Mouse (Mus musculus): ENCODE measurements around the gene 4930447C04Rik.

Gene 4930447C04Rik

DNA sequence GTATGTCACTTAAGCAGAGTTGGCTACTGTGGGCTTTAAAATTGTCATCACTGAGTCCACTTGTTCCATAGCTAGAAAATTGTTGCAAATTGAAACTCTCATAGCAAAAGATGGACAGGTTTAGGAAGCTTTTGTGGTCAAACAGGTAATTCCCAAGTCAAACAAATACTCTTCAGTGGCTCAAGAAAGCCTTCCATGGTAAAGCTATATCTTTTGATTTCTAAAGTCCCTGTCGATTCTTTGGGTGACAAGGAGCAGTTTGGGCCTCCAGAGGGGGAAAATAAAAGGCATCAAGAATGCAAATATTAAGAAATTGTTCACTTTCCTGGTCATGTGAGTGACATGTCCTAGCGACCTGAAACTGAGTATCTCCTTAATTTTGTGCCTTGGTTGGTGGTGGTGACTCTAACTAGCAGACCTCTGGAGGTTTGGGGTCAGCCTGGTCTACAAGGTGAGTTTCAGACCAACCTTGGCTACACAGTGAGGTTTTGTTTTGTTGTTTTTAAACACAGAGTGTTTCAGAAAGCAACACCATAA, 3.1 kb upstream of the 4930447C04Rik start:
- DNase-seq (ENCODE audit: low spot score in 2 of 2) = no peak

DNA sequence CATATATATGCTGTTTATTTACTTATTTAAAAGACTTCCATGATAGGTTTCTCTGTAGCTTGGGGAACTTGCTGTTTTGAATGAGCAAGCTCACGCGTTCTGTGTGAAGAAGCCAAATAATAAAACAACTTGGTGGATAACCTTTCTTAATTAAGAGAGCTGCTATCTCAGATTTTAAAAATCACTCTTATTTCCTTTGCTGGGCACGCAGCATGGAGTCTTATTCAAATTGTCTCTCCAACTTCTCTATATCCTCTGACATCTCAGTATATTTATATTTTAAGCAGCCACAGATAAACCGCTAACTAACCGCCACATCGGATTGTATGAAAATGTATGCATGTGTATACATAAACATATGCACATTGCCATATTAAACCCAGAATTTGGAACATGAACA, 1.6 kb upstream of the 4930447C04Rik start:
- DNase-seq (ENCODE audit: low spot score in 2 of 2) = no peak

DNA sequence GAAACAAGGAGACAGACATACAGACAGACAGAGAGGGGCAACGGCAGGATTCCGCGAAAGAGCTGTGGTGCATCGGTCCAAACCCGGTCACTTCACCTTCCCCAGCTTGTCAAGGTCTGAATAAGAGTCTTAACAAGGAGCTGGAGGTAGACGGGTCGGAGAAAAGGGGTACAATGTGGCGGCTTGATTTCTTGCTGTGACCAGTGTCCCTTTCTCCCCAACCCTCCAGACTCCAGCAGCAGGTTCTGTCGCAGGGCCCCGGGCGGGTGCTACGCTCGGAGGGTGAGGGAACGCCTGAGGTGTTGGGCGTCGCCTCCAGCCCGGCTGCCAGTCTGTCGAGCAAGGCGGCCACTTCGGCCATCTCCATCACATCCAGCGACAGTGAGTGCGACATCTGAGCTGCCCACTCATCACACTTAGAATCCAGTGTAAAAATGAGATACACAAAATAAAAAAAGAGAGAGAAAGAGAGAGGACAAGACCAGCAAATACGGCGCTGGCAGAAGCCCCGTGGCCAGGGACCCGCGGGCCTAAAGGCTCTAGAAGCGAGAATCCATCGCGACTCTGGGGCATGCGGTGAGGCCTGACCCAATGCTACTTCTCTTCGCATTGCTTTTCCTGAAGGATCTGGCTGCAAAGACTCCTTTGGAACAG, 951 bp upstream of the 4930447C04Rik start:
- DNase-seq (ENCODE audit: low spot score in 2 of 2) = no peak

DNA sequence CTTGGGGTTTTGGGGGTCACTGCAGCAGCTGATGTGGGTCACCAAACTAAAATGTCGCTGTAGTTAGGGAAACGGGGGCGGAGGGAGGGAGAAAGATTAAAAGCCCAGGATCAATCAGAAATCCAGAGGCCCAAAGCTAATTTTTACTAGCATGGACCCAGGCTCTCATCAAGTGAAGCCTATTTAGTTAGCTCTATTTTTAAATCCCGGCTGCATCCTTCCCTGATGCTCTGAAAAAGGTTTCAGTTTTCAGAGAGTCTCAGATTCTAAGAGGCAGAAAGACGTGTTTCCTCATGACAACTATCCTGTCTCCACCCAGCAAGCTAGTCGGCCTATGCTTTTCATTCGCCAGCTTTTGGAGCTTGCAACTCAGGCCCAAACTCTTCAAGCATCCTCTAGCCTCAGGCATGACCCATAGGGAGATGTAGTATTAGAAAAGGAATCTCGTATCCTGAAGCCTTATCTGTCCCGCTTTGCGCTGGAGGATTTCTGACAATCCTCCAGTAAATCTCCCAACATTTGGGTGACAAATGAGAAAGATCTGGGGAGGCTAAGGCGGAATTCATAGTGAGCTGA, 336 bp upstream of the 4930447C04Rik start:
- no peak for DNase-seq (ENCODE audit: low spot score in 2 of 2)

DNA sequence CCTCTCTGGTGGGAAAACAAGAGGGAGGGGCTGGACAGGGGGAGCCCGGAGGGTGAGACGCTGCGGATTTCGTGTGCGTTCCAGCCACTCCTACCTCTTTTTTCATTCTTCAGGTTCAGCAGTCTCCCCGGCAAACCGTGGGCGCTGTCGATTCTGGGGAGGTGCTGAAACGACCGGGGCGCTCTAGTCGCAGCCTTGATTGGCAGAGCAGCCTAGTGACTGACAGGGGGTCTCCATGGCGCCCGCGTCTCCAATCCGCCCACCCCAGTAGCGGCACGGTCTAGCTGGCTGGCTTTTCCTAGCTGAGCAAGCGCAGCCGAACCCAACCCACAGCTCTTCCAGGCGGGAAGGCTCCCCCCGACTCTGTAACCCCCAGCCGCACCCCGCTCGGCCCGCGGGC, 958 bp downstream of the 4930447C04Rik start, which contains the start of gene Six6:
Six6 (plus strand) TSS at position 277 of the 400 bp plus-strand sequence.
- DNase-seq (ENCODE audit: low spot score in 2 of 2) = no peak

DNA sequence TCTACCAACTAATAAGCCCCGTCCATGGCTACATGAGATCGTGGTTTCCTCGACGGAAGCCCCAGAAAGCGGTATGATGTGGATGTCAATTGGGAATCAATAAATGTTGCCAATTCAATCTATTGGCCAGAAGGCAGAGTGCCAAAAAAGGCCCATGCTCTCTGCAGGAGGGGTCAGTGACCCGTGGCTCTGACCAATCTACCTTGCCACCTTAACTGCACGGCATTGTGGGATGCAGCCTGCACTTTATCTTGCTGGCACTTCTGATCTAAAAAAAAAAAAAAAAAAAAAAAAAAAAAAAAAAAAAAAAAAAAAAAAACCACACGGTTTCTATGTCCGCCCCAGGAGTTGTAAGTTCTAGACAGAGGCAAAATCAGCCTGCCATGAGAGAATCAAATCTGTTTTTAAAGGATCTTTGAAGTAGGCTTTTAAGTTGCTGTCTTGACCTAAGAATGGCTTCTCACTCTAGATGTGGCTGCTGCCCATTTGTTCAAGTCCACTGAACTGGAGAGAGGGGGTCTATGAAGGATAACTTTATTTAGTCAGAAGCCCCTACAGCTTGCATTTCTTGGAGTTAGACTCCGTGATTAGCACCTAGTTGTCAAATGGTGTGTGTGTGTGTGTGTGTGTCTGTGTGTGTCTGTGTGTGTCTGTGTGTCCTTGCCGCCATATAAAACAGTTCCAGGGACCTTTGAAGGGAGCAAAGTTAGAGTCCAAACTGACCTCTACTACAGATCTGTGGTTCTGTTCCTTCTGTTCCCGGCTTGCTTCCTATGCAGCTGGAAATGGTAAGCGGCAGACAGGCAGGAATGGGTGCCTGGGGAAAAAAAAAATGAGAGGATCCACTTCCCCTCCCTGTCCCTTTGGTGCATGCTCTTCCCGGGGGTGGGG, 1.7 kb downstream of the 4930447C04Rik start:
- no peak for DNase-seq (ENCODE audit: low spot score in 2 of 2)

DNA sequence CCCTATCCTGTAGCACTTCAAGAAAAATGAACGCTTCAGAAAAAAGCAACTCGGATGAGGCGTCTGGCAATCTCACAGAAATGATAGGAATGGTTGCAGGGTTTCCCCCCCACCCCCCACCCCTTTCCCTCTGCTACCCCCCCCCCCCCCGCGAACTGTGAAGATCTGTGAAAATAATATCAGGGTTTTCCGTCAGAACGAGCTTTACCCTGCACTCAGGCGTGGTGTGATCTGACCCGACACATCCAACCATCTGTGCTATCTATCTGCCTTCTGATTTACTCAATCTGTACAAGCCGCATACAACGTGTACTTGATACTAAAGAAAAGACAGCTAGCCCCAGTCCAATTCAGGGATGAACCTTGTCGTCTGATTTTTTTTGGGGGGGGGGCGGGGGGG, 2.4 kb downstream of the 4930447C04Rik start:
- no peak for DNase-seq (ENCODE audit: low spot score in 2 of 2)

DNA sequence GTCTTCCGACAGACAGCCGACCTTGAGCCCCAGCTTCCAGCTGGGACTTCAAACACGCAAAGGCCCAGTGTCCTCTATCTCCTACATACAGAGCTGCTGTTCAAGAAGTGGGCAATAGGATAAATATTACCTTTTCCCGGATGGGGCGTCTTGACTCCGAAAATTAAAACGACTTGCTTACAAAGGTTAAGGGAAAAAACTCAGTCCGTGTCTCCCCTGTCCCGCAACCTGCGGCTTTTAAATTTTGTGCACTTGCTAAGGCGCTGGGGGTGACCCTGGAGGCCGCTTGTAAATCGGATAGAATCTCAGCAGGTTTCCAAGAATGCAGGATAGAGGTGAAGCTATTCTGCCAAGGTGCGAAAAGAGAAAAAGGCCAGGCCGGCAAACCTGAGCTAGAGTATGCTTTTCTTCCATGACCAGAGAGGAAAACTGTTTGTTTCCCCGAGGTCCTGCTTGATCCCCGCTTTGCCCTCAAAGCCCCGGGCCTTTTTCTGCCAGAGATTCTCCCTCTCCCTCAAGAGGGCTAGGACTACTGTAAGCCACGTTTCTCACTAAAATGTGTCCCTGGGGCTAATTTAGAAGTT, 2.9 kb downstream of the 4930447C04Rik start:
- DNase-seq (ENCODE audit: low spot score in 2 of 2) = no peak

DNA sequence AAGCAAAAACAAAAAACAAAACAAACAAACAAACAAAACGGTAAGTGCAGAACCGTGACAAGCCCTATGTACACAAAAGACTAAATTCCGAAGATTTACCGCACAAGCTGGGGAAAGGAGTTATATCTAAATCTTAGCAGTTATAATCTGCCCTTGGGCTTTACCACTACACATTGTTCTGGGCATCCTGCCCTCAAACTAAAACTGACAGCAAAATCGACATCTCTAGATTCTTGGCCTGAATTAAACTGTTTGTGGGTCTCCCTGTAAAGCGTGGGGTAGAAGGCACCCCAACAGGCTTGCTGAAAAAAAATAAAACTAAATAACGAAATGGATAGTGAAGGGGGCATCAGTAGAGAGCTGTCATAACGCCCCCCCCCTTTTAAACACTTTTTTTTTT, 3.8 kb downstream of the 4930447C04Rik start:
- DNase-seq (ENCODE audit: low spot score in 2 of 2) = no peak

DNA sequence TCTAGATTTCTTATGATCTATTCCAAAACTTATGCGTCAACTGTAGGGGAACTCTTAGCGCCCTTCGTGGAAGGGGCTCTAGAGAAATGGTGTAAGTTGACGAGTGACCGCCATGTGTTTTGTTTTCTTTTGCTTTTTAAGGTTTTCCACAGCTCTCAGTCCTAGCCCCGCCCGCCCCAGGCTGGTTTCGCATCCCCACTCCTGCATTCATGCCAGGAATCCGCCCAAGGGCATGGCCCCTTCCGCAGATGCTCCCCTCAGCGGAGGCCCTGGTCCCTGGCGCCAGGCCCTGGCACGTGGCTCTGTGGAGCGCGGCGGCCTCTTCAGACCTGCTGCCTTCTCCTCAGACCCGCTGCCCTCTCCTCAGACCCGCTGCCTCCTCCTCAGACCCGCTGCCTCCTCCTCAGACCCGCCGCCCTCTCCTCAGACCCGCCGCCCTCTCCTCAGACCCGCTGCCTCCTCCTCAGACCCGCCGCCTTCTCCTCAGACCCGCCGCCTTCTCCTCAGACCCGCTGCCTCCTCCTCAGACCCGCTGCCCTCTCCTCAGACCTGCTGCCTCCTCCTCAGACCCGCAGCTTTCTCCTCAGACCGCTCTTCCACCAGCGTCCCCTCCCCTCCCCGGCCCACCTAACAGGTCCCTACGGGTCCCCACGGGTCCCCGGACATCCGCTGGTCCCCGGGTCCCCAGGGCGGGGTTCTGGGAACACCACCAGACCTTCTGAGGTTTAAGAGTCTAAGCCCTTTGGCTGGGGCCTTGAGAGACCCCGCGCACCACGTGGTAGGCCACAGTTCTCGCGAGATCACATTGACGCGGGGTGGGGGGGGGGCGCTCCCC, 23.2 kb downstream of the 4930447C04Rik start:
- no peak for DNase-seq (ENCODE audit: low spot score in 2 of 2)

DNA sequence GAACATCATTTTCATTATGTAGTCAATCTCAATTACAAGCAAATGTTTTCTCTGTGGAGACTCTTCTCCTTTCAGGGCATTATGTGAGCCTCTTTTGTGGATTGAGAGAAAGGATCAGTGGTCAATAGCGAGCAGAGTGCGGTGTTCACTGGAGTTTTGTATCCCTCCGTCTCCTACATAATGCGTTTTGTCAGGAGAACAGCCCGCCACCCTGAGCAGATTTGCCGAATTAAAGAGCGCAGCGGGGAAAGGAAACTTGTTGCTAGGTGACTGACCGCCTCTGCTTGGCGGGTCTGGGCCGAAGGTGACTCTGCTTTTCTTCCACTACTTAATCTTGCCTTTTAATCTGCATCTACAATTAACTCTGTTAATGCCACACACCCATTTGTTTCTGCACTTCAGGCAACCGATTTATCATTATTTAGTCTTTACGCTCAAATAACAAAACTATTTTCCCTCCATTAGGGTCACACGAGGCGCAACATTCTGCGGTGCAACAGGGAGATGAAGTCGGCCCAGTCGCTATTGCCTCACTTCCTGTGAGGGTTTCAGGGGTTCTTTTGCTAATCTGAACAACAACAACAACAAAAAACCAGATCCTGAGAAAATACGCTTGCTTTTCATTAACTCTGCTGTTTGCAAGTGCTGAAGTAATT, 86.1 kb downstream of the 4930447C04Rik start:
- DNase-seq (ENCODE audit: low spot score in 2 of 2) = no peak

DNA sequence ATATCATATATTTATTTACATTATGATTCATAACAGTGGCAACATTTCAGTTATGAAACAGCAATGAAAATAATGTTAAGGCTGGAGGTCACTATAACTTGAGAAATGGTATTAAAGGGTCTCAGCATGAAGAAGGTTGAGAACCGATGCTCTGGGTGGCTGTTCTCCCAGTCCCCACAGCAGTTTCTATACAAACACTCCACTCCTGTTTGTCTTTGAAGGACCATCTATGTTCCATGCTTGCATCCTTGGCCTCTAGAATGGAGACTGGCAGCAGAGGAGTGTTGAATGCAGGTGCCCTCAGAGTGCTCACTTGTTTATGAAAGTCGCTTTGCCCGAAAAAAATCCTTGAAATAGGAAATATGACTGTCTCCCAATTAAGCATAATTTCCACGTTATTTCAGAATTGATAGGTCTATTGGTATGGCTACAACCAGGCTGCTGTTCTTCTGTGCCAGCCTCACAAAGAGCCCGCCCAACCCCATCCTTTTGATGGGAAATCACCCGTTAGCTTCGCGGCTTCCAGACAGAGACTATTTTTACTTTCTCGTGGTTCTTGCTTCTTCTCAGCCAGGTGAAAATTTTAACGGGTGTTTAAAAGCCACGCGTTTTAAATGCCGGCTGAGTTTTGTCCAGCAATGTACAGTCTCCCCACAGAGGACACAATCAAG, 87.0 kb downstream of the 4930447C04Rik start:
- no peak for DNase-seq (ENCODE audit: low spot score in 2 of 2)

DNA sequence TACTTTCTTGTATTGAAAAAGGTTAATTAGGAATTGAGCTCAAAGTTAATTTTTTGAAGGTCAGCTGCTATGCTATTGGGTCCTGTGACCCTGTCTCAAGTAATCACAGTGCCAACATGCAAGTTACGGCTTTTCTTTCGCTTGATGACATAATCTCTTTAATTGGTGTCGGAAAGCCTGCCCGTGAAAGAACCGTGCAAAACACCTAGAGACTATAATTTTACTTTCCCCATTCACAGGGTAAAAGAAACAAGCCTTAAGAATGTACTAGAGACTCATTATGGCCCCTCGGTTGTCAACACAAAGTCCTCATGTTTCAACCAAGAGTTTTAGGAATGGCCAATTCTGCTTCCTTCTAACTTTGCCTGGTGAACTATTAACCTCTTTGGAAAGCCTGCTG, 88.3 kb downstream of the 4930447C04Rik start:
- DNase-seq (ENCODE audit: low spot score in 2 of 2) = no peak

DNA sequence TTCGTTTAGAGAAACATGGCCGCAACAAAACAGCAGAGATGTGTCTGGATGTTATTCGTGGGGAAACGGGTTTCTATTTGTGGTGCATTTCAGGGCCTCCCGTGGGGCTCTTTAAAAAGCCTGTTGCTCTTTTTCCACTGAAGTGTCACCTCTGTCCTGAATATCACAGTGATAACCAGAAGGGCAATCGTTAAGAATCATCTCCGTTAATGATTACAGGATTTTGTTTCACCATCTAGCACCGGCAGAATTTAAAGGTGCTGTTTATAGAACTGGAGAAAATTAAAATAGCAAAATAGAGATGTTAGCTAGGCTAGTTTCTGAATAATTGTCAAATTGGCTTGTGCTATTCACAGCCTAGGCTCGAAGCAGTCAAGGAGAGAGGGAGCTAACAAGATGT, 90.4 kb downstream of the 4930447C04Rik start:
- DNase-seq (ENCODE audit: low spot score in 2 of 2) = no peak

DNA sequence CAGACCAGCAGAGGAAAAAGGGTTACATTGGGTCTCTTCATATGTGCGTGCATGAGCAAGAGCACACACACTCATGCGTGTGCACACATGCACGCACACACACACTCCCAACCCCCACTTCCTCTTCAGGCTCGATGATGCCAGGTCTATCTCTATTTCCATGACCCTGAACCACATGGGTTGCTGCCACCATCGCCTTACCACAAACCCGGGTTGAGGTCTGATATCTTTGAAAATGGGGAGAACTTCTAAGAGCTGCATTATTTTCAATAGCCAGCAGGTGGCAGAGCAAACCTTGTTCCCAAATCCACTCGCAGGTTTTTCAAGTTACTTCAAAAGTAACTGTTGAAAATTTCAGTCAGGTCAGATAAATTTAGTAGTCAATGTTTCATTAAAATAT, 92.8 kb downstream of the 4930447C04Rik start:
- DNase-seq (ENCODE audit: low spot score in 2 of 2) = peak in 1 of 2 experiments; percentile 28

DNA sequence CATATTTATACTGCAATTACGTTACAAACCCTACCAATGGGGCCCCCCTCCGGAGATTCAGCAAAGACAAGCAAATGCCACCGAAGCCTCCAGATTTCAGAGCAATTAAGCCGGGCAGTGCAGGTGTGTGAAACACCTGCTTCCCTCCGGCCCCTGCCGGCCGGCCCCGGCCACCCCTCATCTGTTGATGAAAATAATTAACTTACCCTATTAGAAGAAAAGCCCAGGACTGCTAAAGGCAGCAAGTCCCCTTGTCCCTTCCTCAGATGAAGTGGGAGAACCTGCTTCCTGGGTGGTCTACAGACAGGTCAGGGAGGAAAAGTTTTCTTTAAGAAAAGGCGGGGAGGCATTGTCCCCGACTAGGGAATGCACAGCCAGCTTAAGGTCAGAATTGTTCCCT, 94.6 kb downstream of the 4930447C04Rik start:
- DNase-seq (ENCODE audit: low spot score in 2 of 2) = no peak

DNA sequence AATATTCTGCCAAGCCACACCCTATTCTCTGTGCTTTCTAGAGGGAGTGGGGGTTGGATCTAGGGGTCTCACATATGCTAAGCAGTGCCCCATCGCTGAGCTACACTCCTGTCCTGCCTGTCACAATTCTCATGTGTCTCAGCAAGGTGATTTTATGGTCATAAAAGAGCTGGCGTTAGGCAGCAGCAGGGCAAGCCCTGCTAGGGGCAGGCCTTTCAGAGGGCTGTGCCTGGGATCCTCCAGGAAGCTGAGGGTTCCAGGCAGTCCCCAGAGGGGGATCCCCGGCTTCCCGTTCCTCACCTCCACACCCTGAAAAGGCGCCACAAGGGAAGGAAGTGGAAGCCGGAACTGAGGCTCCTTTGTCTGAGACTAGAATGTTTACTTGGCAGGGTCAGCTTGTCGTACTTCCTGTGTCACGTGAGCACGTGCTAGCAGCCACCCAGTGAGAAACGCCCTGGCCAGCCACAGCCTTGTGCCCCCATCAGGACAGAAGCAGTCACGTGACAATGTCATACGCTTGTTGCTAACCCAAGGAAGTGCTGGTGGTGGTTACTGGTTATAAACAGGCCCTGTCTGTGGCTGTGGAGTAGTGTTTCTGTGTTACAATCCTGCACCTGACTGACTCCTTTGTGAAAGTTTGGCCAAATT, 96.5 kb downstream of the 4930447C04Rik start:
- DNase-seq (ENCODE audit: low spot score in 2 of 2) = peak; percentile 85 to 94

DNA sequence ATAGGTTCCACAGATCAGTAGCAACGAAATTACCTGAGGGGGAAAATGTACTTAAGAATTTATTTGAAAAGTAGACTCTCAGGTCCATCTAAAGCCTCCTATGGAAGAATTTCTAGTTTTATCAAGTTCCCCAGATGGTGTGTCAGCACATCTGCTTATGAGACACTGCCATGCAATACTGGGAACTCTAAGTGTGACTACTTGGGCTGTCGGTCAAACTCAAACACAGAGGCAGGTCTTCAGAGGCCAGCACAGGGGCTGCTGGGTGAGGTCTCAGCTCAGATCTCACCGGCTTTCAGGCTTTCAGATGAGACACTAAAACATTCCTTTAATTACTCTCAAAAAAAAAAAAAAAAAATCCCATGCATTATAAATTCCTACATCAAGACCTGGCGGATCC, 97.0 kb downstream of the 4930447C04Rik start:
- DNase-seq (ENCODE audit: low spot score in 2 of 2) = no peak

DNA sequence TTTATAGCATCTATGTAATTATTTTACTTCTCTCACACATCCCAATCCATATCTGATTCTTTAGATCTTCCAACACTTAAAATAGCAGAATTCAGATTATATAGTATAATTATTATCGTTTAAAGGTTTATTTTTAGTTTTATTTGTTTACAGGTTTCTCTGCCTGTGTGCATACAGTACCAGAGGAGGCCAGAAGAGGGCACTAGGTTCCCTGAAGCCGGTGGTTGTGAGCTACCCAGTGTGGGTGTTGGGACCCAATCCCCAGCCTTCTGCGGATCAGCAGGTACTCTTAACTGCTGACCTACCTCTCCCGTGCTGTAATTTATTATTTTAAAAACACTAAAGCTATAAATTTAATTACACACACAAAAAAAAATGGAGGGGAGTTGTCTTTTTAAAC, 97.4 kb downstream of the 4930447C04Rik start:
- no peak for DNase-seq (ENCODE audit: low spot score in 2 of 2)

DNA sequence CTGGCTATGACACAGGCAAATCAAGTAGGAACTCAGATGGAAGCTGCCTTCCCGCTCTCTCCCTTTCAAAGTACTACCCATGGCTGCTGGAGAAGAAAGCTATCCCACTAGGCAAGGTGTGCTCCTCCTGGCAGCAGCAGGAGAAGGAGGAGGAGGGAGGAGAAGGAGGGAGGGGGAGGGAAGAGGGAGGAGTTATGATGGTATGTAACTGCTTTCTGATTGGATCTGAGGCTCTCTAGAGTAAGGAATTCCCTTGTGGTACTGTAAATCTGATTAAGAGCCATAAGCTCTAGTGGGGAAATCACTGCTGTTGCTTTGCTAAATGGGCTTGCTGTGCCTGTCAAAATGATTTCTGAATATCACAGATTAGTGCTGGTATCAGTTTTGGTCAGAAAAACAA, 99.1 kb downstream of the 4930447C04Rik start:
- no peak for DNase-seq (ENCODE audit: low spot score in 2 of 2)

Measured in heart, adult 9 months (tissue).